Mouse (Mus musculus) forebrain, embryonic 14.5 days (tissue): ENCODE measurements around the gene Napb. TPM values are rescaled to one million over a fixed set of nuclear protein-coding genes. Genes with fewer than 3 reads are reported as not detected.

Experiments
- ATAC-seq: fragments of 200-750 bp; cut with Nextera tagmentation; 2 replicates; pipeline ENCODE4 v1.8.0; 2017; ENCODE audit warnings: mild to moderate bottlenecking, moderate library complexity
- DNase-seq: peaks from one replicate; pipeline ENCODE4 v3.0.0-alpha.2; 2015; ENCODE audit warnings: low spot score
- H3K27ac ChIP-seq: fragments of 300-500 bp; sonication (generic); 2 replicates; pipeline ENCODE4 v1.5.1; 2014; ENCODE audit warnings: low read depth, mild to moderate bottlenecking, control low read depth, low read length, moderate library complexity
- H3K27me3 ChIP-seq: fragments of 300-500 bp; sonication (generic); replicated peaks from 2 replicates; pipeline ENCODE4 v1.6.1; 2014; ENCODE audit warnings: low read length, control low read depth, mixed read lengths; ENCODE audit not compliant: control insufficient read depth, insufficient read depth
- H3K36me3 ChIP-seq: fragments of 300-500 bp; sonication (generic); 2 replicates; pipeline ENCODE4 v1.6.1; 2014; ENCODE audit warnings: low read length, control low read depth; ENCODE audit not compliant: control insufficient read depth, insufficient read depth
- H3K4me1 ChIP-seq: fragments of 300-500 bp; sonication (generic); 2 replicates; pipeline ENCODE4 v1.6.1; 2014; ENCODE audit warnings: antibody characterized with exemption, low read length, control low read depth; ENCODE audit not compliant: control insufficient read depth, insufficient read depth
- H3K4me2 ChIP-seq: fragments of 300-500 bp; sonication (generic); 2 replicates; pipeline ENCODE4 v1.6.1; 2014; ENCODE audit warnings: mild to moderate bottlenecking, control low read depth, low read length
- H3K4me3 ChIP-seq: fragments of 300-500 bp; sonication (generic); 2 replicates; pipeline ENCODE4 v1.5.1; 2014; ENCODE audit warnings: low read depth, low read length, control low read depth
- H3K9ac ChIP-seq: fragments of 300-500 bp; sonication (generic); 2 replicates; pipeline ENCODE4 v1.6.1; 2014; ENCODE audit warnings: mild to moderate bottlenecking, low read length, control low read depth, moderate library complexity
- H3K9me3 ChIP-seq: fragments of 300-500 bp; sonication (generic); replicated peaks from 2 replicates; pipeline ENCODE4 v1.6.1; 2016; ENCODE audit warnings: low read length, control low read depth, mixed read lengths; ENCODE audit not compliant: control insufficient read depth
- WGBS: fragments of 180-500 bp; shearing (Covaris S2); extraction: QIAGEN DNeasy Blood & Tissue Kit; methylation state at CpG from one replicate; pipeline ENCODE4 v1.1.7; 2014; 5-methylcytosine and 5-hydroxymethylcytosine counted together
- polyA plus RNA-seq: library from polyadenylated mRNA; unstranded; fragments of >200 nt; fragmentation: Nextera tagmentation; extraction: Ambion mirVana; gene quantifications from 2 replicates; pipeline ENCODE4 v1.2.1, GENCODE M21; 2014

Napb gene
- polyA plus RNA-seq, 1 experiment from 2014 or later, result 24.6 TPM

DNA sequence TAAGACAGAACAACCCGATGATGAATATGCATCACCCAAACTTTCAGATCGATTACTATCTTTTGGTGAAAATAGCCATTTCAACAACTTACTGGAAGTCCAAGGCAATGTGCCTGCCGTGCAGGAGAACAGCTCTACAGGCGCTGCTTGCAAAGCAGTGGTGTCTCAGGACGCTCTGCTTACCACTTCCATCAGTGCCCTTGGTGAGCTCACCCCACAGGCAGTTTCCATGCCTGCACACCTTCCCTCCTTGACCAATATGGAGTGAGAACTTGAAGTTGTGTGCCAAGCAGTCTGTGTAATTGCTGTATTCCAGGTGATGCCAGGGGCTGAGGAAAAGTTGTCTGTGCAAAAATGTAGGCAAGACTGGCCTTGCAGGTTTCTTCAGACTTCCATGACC is 41.5 kb downstream of the Napb start:
- Histone ChIP-seq H3K4me1 (no peaks in the 10 kb centered on the region), H3K4me2 (no peak overlapping the region), H3K9me3 (no peaks in the 10 kb centered on the region), H3K27me3 (no peaks in the 10 kb centered on the region), H3K4me3 (no peak overlapping the region), H3K36me3 (peaks cover 85% of the 10 kb centered on the region), H3K27ac (no peak overlapping the region), H3K9ac (no peak overlapping the region)
- ATAC-seq (no peak), DNase-seq (no peak)
- WGBS, result 95% methylated on average over 5 of the region's 5 CpGs

DNA sequence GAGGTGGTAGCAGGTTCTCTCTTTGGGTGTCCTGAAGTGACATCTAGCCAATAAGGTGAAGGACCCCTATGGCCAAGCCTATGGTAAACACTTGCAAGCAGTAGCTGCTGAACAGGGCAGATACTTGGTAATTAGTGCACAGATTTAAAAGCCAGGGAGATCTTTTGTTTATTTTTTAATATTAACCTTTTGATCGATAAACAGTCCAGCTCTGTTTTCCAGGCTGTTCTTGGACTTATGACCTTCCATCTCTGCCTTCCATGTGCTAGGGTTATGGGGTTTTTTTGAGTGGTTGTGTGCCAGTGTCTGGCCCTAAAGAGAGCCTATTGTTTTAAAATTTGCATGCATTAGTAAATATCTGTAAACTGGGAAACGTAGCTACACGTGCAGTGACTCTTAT is 42.0 kb downstream of the Napb start:
- Histone ChIP-seq H3K4me2 (no peak overlapping the region), H3K9ac (no peak overlapping the region), H3K4me1 (no peaks in the 10 kb centered on the region), H3K4me3 (no peak overlapping the region), H3K9me3 (no peaks in the 10 kb centered on the region), H3K36me3 (peaks cover 84% of the 10 kb centered on the region), H3K27ac (no peak overlapping the region), H3K27me3 (no peaks in the 10 kb centered on the region)
- no peak for ATAC-seq
- no peak for DNase-seq
- WGBS, result 96% methylated on average over 3 of the region's 3 CpGs

DNA sequence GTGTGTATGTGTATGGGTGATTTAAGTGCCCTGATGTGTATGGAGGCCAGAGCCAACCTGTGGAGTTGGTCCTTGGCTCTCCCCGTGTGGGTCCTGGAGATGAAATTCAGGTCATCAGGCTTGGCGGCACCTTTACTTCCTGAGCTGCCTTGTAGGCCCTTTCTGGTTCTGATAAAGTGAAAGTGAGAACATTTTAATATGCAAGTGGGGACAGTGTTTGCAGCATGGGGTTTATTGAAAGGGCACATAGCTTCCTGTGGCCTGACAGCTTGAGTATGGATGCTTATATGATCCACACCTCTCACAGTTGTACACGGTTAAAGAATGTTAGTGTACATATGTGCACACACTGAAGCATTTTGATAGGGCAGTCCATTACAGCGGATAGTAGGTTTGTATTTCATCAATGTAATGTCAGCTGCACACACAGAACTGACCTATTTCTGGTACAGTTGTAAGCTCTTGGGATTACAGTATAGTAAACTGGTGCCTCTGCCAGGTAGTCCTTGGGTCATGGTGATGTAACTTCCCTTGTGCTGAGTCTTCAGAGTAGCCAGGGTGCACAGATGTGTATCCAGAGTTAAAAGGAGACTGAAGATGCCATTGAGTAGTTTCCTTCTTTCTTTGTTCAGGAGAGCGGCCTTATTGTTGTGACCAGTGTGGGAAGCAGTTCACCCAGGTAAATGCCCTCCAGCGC is 42.7 kb downstream of the Napb start:
- Histone ChIP-seq H3K9me3 (no peaks in the 10 kb centered on the region), H3K27ac (no peak overlapping the region), H3K4me1 (no peaks in the 10 kb centered on the region), H3K36me3 (peaks cover 84% of the 10 kb centered on the region), H3K4me3 (no peak overlapping the region), H3K9ac (no peak overlapping the region), H3K27me3 (no peaks in the 10 kb centered on the region), H3K4me2 (no peak overlapping the region)
- ATAC-seq (peak; percentile 10; the same call in 1 of the 2 replicates), DNase-seq (no peak)
- 94% methylated on average over 6 of the region's 6 CpGs for WGBS

DNA sequence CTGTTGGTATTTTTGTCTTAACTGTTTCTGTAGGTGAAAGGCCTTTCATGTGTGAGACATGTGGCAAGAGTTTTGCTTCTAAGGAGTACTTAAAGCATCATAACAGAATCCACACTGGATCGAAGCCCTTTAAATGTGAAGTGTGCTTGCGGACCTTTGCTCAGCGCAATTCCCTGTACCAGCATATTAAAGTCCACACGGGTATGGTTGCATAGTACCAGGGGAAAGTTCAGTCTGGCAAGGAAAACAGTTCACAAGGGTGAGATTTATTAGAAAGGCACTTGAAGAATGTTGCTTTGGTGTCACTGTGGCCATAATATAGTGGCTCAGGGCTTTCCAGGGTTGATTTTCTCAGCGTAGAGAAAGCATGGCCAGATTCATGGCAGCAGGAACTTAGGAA is 44.3 kb downstream of the Napb start:
- DNase-seq (no peak), ATAC-seq (no peak)
- no peaks in the 10 kb centered on the region for H3K27me3 ChIP-seq
- no peak overlapping the region for H3K4me2 ChIP-seq
- H3K36me3 ChIP-seq, result peaks cover 83% of the 10 kb centered on the region
- no peaks in the 10 kb centered on the region for H3K9me3 ChIP-seq
- no peak overlapping the region for H3K4me3 ChIP-seq
- no peaks in the 10 kb centered on the region for H3K4me1 ChIP-seq
- no peak overlapping the region for H3K9ac ChIP-seq
- 96% methylated on average over 5 of the region's 5 CpGs for WGBS
- H3K27ac ChIP-seq, result no peak overlapping the region

- no peaks in the 10 kb centered on the region for H3K9me3 ChIP-seq
- no peak overlapping the region for H3K9ac ChIP-seq
- H3K4me3 ChIP-seq, result no peak overlapping the region
- DNase-seq (no peak), ATAC-seq (no peak)
- no peak overlapping the region for H3K27ac ChIP-seq
- no peaks in the 10 kb centered on the region for H3K27me3 ChIP-seq
- WGBS, result 95% methylated on average over 1 of the region's 1 CpGs
- H3K4me2 ChIP-seq, result no peak overlapping the region
- H3K36me3 ChIP-seq, result peaks cover 74% of the 10 kb centered on the region
- peaks cover 3% of the 10 kb centered on the region; the same call in 1 of the 2 replicates for H3K4me1 ChIP-seq
These were observed 45.4 kb downstream of the Napb start for GRCm38 (mm10) chr2:148686862-148687261.

DNA sequence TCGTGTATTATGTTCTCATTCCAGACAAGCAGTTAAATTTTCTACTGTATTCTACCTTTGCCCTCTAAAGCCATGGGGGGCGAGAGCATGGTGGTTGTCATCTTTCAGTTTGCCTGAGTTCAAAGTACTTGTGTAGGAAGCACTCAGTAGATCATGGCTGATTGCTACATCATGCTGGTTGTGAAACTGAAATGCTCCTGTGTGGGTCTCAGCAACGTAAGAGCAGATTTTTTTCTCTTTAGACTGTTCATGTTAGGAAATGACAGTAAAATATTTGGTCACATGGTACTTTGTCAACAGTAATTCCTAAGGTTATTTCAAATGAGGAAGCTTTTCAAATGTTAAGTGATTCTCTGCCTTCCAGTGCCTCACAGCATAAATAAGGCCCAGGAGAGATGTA is 46.6 kb downstream of the Napb start:
- H3K9ac ChIP-seq, result no peak overlapping the region
- peaks cover 63% of the 10 kb centered on the region for H3K36me3 ChIP-seq
- H3K9me3 ChIP-seq, result no peaks in the 10 kb centered on the region
- WGBS, result 90% methylated on average over 3 of the region's 3 CpGs
- H3K27me3 ChIP-seq, result no peaks in the 10 kb centered on the region
- no peak overlapping the region for H3K27ac ChIP-seq
- peaks cover 7% of the 10 kb centered on the region for H3K4me1 ChIP-seq
- ATAC-seq, result no peak
- no peak for DNase-seq
- H3K4me3 ChIP-seq, result no peak overlapping the region
- H3K4me2 ChIP-seq, result no peak overlapping the region

GRCm38 (mm10) chr2:148684972-148685371 is 47.3 kb downstream of the Napb start:
- H3K4me3 ChIP-seq, result no peak overlapping the region
- no peaks in the 10 kb centered on the region for H3K27me3 ChIP-seq
- WGBS, result 92% methylated on average over 2 of the region's 2 CpGs
- no peak overlapping the region for H3K9ac ChIP-seq
- no peak overlapping the region for H3K27ac ChIP-seq
- DNase-seq, result no peak
- H3K4me1 ChIP-seq, result peaks cover 12% of the 10 kb centered on the region
- H3K4me2 ChIP-seq, result no peak overlapping the region
- peaks cover 55% of the 10 kb centered on the region for H3K36me3 ChIP-seq
- ATAC-seq, result no peak
- H3K9me3 ChIP-seq, result no peaks in the 10 kb centered on the region

DNA sequence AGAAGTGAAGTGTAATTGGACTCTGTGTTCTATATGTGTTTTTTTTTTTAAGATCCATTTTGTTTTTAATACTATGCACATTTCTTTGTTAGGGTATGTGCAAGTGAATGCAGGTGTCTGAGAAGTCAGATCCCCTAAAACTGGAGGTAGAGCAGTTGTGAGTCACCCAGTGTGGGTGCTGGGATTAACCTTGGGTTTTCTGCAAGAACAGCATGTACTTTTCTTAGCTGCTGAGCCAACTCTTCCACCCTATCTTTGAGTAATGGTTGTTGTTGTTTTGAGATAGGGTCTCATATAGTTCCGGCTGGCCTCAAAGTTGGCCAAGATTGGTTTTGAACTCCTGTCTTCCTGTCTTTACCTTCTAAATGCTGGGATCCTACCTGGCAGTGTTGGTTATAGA is 49.2 kb downstream of the Napb start:
- no peak for DNase-seq
- WGBS, result 92% methylated on average over 1 of the region's 1 CpGs

DNA sequence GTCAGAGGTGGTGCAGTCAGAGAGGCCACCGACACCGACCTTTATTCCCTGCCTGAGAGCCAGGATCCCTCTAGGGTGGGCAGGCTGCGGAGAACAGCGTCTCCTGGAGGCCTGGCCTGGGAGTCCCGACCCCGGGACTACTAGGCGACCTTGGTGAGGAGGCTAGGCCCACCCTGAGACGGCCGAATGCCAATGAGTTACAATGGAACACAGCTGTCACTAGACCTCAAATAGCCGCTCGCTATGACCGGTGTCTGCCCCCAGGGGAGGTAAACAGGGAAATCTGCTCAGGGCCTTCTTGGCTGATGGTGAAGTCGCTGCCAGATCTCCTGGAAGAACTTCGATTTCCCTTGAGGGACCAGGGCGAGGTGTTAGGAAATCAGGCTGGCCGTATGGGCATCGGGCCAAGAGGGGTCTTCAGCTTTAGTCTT is 50.8 kb downstream of the Napb start:
- WGBS, result 8% methylated on average over 17 of the region's 17 CpGs
- Histone ChIP-seq H3K9me3 (no peaks in the 10 kb centered on the region), H3K36me3 (peaks cover 35% of the 10 kb centered on the region), H3K27me3 (no peaks in the 10 kb centered on the region), H3K4me3 (peak overlapping the region; percentile 68), H3K4me1 (peaks cover 25% of the 10 kb centered on the region), H3K27ac (peak overlapping the region; percentile 63; the same call in 1 of the 2 replicates), H3K9ac (peak overlapping the region; percentile 89), H3K4me2 (peak overlapping the region; percentile 93)
- DNase-seq, result peak; percentile 42
- ATAC-seq, result peak; percentile 38

More for the DNA sequence above, 49.2 kb downstream of the Napb start:
- no peak overlapping the region for H3K9ac ChIP-seq
- H3K4me1 ChIP-seq, result peaks cover 23% of the 10 kb centered on the region
- no peaks in the 10 kb centered on the region for H3K27me3 ChIP-seq
- H3K4me2 ChIP-seq, result no peak overlapping the region
- H3K9me3 ChIP-seq, result no peaks in the 10 kb centered on the region
- peaks cover 39% of the 10 kb centered on the region for H3K36me3 ChIP-seq
- no peak for ATAC-seq
- H3K4me3 ChIP-seq, result no peak overlapping the region
- no peak overlapping the region for H3K27ac ChIP-seq
